Mouse (Mus musculus) midbrain, embryonic 14.5 days (tissue): Measurements from ENCODE around the gene Herc6. TPM values are rescaled to one million over a fixed set of nuclear protein-coding genes. Genes with fewer than 3 reads are reported as not detected.
A peak's percentile ranks its signal among the peaks of the same experiment; 100 is the strongest.

Experiments
- ATAC-seq: fragments of 200-750 bp; cut with Nextera tagmentation; 2 replicates; pipeline ENCODE4 v1.8.0; 2017; ENCODE audit warnings: moderate number of reproducible peaks, moderate library complexity; ENCODE audit not compliant: low FRiP score, low TSS enrichment
- DNase-seq: peaks from one replicate; pipeline ENCODE4 v3.0.0-alpha.2; 2015
- H3K27ac ChIP-seq: fragments of 300-500 bp; sonication (generic); replicated peaks from 2 replicates; pipeline ENCODE4 v1.5.1; 2014; ENCODE audit warnings: mild to moderate bottlenecking, low read depth, low read length, moderate library complexity
- H3K27me3 ChIP-seq: fragments of 300-500 bp; sonication (generic); 2 replicates; pipeline ENCODE4 v1.6.1; 2014; ENCODE audit warnings: low read length, control low read depth, mixed read lengths; ENCODE audit not compliant: control insufficient read depth, insufficient read depth
- H3K36me3 ChIP-seq: fragments of 300-500 bp; sonication (generic); 2 replicates; pipeline ENCODE4 v1.6.1; 2014; ENCODE audit warnings: low read length, control low read depth; ENCODE audit not compliant: control insufficient read depth, insufficient read depth
- H3K4me1 ChIP-seq: fragments of 300-500 bp; sonication (generic); 2 replicates; pipeline ENCODE4 v1.6.1; 2014; ENCODE audit warnings: mild to moderate bottlenecking, antibody characterized with exemption, low read length, control low read depth; ENCODE audit not compliant: control insufficient read depth, insufficient read depth
- H3K4me2 ChIP-seq: fragments of 300-500 bp; sonication (generic); 2 replicates; pipeline ENCODE4 v1.6.1; 2014; ENCODE audit warnings: mild to moderate bottlenecking, low read length, moderate library complexity
- H3K4me3 ChIP-seq: fragments of 300-500 bp; sonication (generic); replicated peaks from 2 replicates; pipeline ENCODE4 v1.5.1; 2014; ENCODE audit warnings: low read depth, low read length
- H3K9ac ChIP-seq: fragments of 300-500 bp; sonication (generic); replicated peaks from 2 replicates; pipeline ENCODE4 v1.6.1; 2014; ENCODE audit warnings: mild to moderate bottlenecking, low read length, moderate library complexity
- H3K9me3 ChIP-seq: fragments of 300-500 bp; sonication (generic); 2 replicates; pipeline ENCODE4 v1.6.1; 2016; ENCODE audit warnings: low read length, control low read depth, mixed read lengths; ENCODE audit not compliant: control insufficient read depth
- WGBS: fragments of 180-500 bp; shearing (Covaris S2); extraction: QIAGEN DNeasy Blood & Tissue Kit; methylation state at CpG from one replicate; pipeline ENCODE4 v1.1.7; 2014; 5-methylcytosine and 5-hydroxymethylcytosine counted together
- polyA plus RNA-seq: library from polyadenylated mRNA; unstranded; fragments of >200 nt; fragmentation: Nextera tagmentation; extraction: Ambion mirVana; gene quantifications from 2 replicates; pipeline ENCODE4 v1.2.1, GENCODE M21; 2014

Herc6 gene
- polyA plus RNA-seq, 1 experiment from 2014 or later = 1.5 TPM

- no peak overlapping the region for H3K9ac ChIP-seq
- no peak overlapping the region for H3K27ac ChIP-seq
- no peaks in the 10 kb centered on the region for H3K4me1 ChIP-seq
- no peaks in the 10 kb centered on the region; the same call in 1 of the 2 replicates for H3K9me3 ChIP-seq
- DNase-seq (no peak), ATAC-seq (no peak)
- no peaks in the 10 kb centered on the region for H3K36me3 ChIP-seq
- H3K4me2 ChIP-seq = no peak overlapping the region
- H3K4me3 ChIP-seq = no peak overlapping the region
- 89% methylated on average over 1 of the region's 1 CpGs for WGBS
- H3K27me3 ChIP-seq = no peaks in the 10 kb centered on the region
Observed at GRCm38 (mm10) chr6:57563454-57563853, 17.3 kb upstream of the Herc6 start.

GRCm38 (mm10) chr6:57565452-57565851 is 15.3 kb upstream of the Herc6 start:
- Histone ChIP-seq H3K36me3 (no peaks in the 10 kb centered on the region), H3K27ac (no peak overlapping the region), H3K4me3 (no peak overlapping the region), H3K4me1 (no peaks in the 10 kb centered on the region), H3K27me3 (no peaks in the 10 kb centered on the region), H3K9ac (no peak overlapping the region), H3K9me3 (no peaks in the 10 kb centered on the region; the same call in 1 of the 2 replicates), H3K4me2 (no peak overlapping the region)
- ATAC-seq = no peak
- no peak for DNase-seq
- WGBS = 96% methylated on average over 7 of the region's 7 CpGs

- no peak for ATAC-seq
Observed at GRCm38 (mm10) chr6:57567630-57568029, 13.2 kb upstream of the Herc6 start.

GRCm38 (mm10) chr6:57570170-57570974 is 10.4 kb upstream of the Herc6 start:
- H3K9ac ChIP-seq = no peak overlapping the region
- H3K36me3 ChIP-seq = no peaks in the 10 kb centered on the region
- WGBS = 15% methylated on average over 6 of the region's 6 CpGs
- H3K4me2 ChIP-seq = no peak overlapping the region
- no peaks in the 10 kb centered on the region for H3K27me3 ChIP-seq
- H3K27ac ChIP-seq = no peak overlapping the region
- no peak overlapping the region for H3K4me3 ChIP-seq
- ATAC-seq (peak; percentile 72), DNase-seq (peak; percentile 90)
- no peaks in the 10 kb centered on the region for H3K9me3 ChIP-seq
- H3K4me1 ChIP-seq = no peaks in the 10 kb centered on the region

More at GRCm38 (mm10) chr6:57567630-57568029, 13.2 kb upstream of the Herc6 start:
- no peaks in the 10 kb centered on the region for H3K4me1 ChIP-seq
- H3K36me3 ChIP-seq = no peaks in the 10 kb centered on the region
- H3K4me3 ChIP-seq = no peak overlapping the region
- WGBS = 88% methylated on average over 2 of the region's 2 CpGs
- no peak for DNase-seq
- H3K9me3 ChIP-seq = no peaks in the 10 kb centered on the region
- no peak overlapping the region for H3K4me2 ChIP-seq
- H3K27ac ChIP-seq = no peak overlapping the region
- H3K27me3 ChIP-seq = no peaks in the 10 kb centered on the region
- no peak overlapping the region for H3K9ac ChIP-seq

- no peak overlapping the region for H3K4me2 ChIP-seq
Observed at GRCm38 (mm10) chr6:57571587-57571986, 9.2 kb upstream of the Herc6 start.

GRCm38 (mm10) chr6:57581595-57581994 is 795 bp downstream of the Herc6 start:
- WGBS = 89% methylated on average over 12 of the region's 12 CpGs
- no peak for DNase-seq

More at GRCm38 (mm10) chr6:57571587-57571986, 9.2 kb upstream of the Herc6 start:
- no peaks in the 10 kb centered on the region for H3K36me3 ChIP-seq
- H3K27me3 ChIP-seq = no peaks in the 10 kb centered on the region
- no peak overlapping the region for H3K9ac ChIP-seq
- H3K4me3 ChIP-seq = no peak overlapping the region
- DNase-seq = no peak
- H3K9me3 ChIP-seq = no peaks in the 10 kb centered on the region
- no peak for ATAC-seq
- no peaks in the 10 kb centered on the region for H3K4me1 ChIP-seq
- H3K27ac ChIP-seq = no peak overlapping the region

GRCm38 (mm10) chr6:57582356-57582755 is 1.6 kb downstream of the Herc6 start:
- Histone ChIP-seq H3K4me2 (no peak overlapping the region), H3K4me3 (no peak overlapping the region), H3K4me1 (peaks cover 6% of the 10 kb centered on the region; the same call in 1 of the 2 replicates), H3K36me3 (no peaks in the 10 kb centered on the region), H3K9ac (no peak overlapping the region), H3K27ac (no peak overlapping the region), H3K9me3 (no peaks in the 10 kb centered on the region), H3K27me3 (no peaks in the 10 kb centered on the region)
- ATAC-seq (no peak), DNase-seq (no peak)
- 87% methylated on average over 4 of the region's 4 CpGs for WGBS

More at GRCm38 (mm10) chr6:57581595-57581994, 795 bp downstream of the Herc6 start:
- Histone ChIP-seq H3K4me2 (peak overlapping the region; percentile 54; the same call in 1 of the 2 replicates), H3K9ac (no peak overlapping the region), H3K27ac (no peak overlapping the region), H3K36me3 (no peaks in the 10 kb centered on the region), H3K27me3 (no peaks in the 10 kb centered on the region), H3K9me3 (no peaks in the 10 kb centered on the region), H3K4me1 (peaks cover 6% of the 10 kb centered on the region; the same call in 1 of the 2 replicates), H3K4me3 (no peak overlapping the region)
- no peak for ATAC-seq

- no peak for DNase-seq
- H3K4me1 ChIP-seq = no peaks in the 10 kb centered on the region
Observed at GRCm38 (mm10) chr6:57605546-57606307, 24.9 kb downstream of the Herc6 start.

More at GRCm38 (mm10) chr6:57605546-57606307, 24.9 kb downstream of the Herc6 start:
- Histone ChIP-seq H3K4me3 (no peak overlapping the region), H3K27ac (no peak overlapping the region), H3K36me3 (no peaks in the 10 kb centered on the region), H3K4me2 (no peak overlapping the region), H3K27me3 (no peaks in the 10 kb centered on the region), H3K9ac (no peak overlapping the region), H3K9me3 (no peaks in the 10 kb centered on the region)
- 93% methylated on average over 7 of the region's 7 CpGs for WGBS
- no peak for ATAC-seq
